ENCODE assay signal across 8 mouse cellular contexts in genomic region chr7:141447110-141447991, GRCm38 (mm10). TPM values are rescaled to one million over a fixed set of nuclear protein-coding genes. Genes with fewer than 3 reads are reported as not detected.
DNase-seq lines count a peak whose midpoint lies in the region; ATAC-seq and TF ChIP-seq lines count a peak whose summit lies in the region.

TSS of gene Rplp2 (plus strand) at chr7:141447370.

- under 1% methylated on average over 63 of the region's 63 CpGs for WGBS in cerebellum, adult 2 months
- WGBS in lung, postnatal 0 days, result under 1% methylated on average over 57 of the region's 63 CpGs

- H3K36me3 ChIP-seq in MEL (ENCODE audit: control insufficient read depth in 1 of 2, insufficient read depth in 2 of 2, low read length in 2 of 2), result peaks cover 15 to 32% of the 10 kb centered on the region in 2 experiments
- no peaks in the 10 kb centered on the region for H3K36me3 ChIP-seq in lung, postnatal 0 days (ENCODE audit: insufficient read depth, low read length)

- peaks cover 40% of the 10 kb centered on the region for H3K79me2 ChIP-seq in MEL (ENCODE audit: control insufficient read depth, insufficient read depth, low read length, poor library complexity)

- H3K4me2 ChIP-seq in lung, postnatal 0 days (replicated peaks; ENCODE audit: low read depth, low read length), result peak within 1 kb of the TSS; percentile 68

- H3K4me3 ChIP-seq in MEL (ENCODE audit: control insufficient read depth in 1 of 2, insufficient read depth in 1 of 2, low read depth in 2 of 2, low read length in 2 of 2), result peak within 1 kb of the TSS; percentile 72 to 87
- H3K4me3 ChIP-seq in cerebellum, adult 2 months (replicated peaks; ENCODE audit: insufficient read depth, low read depth, low read length), result peak within 1 kb of the TSS; percentile 91
- H3K4me3 ChIP-seq in lung, postnatal 0 days (ENCODE audit: low read depth, low read length), result peak within 1 kb of the TSS; percentile 72

- peak; percentile 86 to 92 for ATAC-seq in hematopoietic stem cell, adult 5-6 weeks (replicated peaks in 1 of 2; ENCODE audit: insufficient read depth in 1 of 2, low FRiP score in 2 of 2, low TSS enrichment in 1 of 2, low read depth in 1 of 2, poor library complexity in 2 of 2, severe bottlenecking in 2 of 2)
- peak; percentile 94 for ATAC-seq in lung, postnatal 0 days

- no peak for TF ChIP-seq EP300 in MEL (IDR thresholded peaks at IDR 0.05; ENCODE audit: low read depth in 1 of 2, low read length in 2 of 2)
- peak; percentile 70 for TF ChIP-seq EP300 in lung, postnatal 0 days (IDR thresholded peaks at IDR 0.05)

- TF ChIP-seq POLR2A in MEL (IDR thresholded peaks at IDR 0.05; ENCODE audit: control insufficient read depth in 1 of 2, insufficient read depth in 1 of 2, low read depth in 1 of 2, low read length in 2 of 2, poor library complexity in 1 of 2), result peak; percentile 87 to 93
- peak; percentile 96 for TF ChIP-seq POLR2A in cerebellum, adult 2 months (IDR thresholded peaks at IDR 0.05; ENCODE audit: borderline replicate concordance, insufficient read depth, low read length)

- TF ChIP-seq RAD21 in MEL (IDR thresholded peaks at IDR 0.05; ENCODE audit: low read depth, low read length), result no peak

- TF ChIP-seq CTCF in MEL (IDR thresholded peaks at IDR 0.05 in 2 of 3, conservative IDR thresholded peaks at IDR 0.05 in 1 of 3; ENCODE audit: control insufficient read depth in 1 of 3, insufficient read depth in 1 of 3, low read depth in 2 of 3, low read length in 3 of 3, poor library complexity in 1 of 3, severe bottlenecking in 1 of 3), result 0 out of 6 replicates have a peak, but pooled peaks of 1 of the 3 experiments have one; percentile 7
- TF ChIP-seq CTCF in cerebellum, adult 2 months (IDR thresholded peaks at IDR 0.05; ENCODE audit: borderline replicate concordance, insufficient read depth, low read depth, low read length), result no peak
- peak; percentile 20; the same call in 1 of the 2 replicates for TF ChIP-seq CTCF in lung, postnatal 0 days (IDR thresholded peaks at IDR 0.05)

- no peaks in the 10 kb centered on the region for H3K9me3 ChIP-seq in MEL (replicated peaks; ENCODE audit: insufficient read depth, low read length)
- H3K9me3 ChIP-seq in lung, postnatal 0 days (ENCODE audit: low read length), result no peaks in the 10 kb centered on the region

- peak; percentile 98 for DNase-seq in MEL (ENCODE audit: low read depth, low spot score)
- DNase-seq in cerebellum, adult 2 months, result peak; percentile 94 to 97
- DNase-seq in forelimb bud, embryonic 11.5 days (ENCODE audit: low read depth, low spot score), result peak; percentile 92
- peak; percentile 96 for DNase-seq in layer of hippocampus, adult 9-11 months
- DNase-seq in lung, postnatal 0 days (ENCODE audit: low spot score), result peak; percentile 97
- DNase-seq in ovary, postnatal 14 days (ENCODE audit: low spot score), result peak; percentile 86
- peak; percentile 94 for DNase-seq in thymus, postnatal 14 days

- H3K27ac ChIP-seq in MEL (ENCODE audit: control insufficient read depth, low read depth, low read length), result peak within 1 kb of the TSS; percentile 92
- peak within 1 kb of the TSS; percentile 92 for H3K27ac ChIP-seq in cerebellum, adult 2 months (ENCODE audit: insufficient read depth, low read length)
- H3K27ac ChIP-seq in lung, postnatal 0 days (ENCODE audit: low read length), result peak within 1 kb of the TSS; percentile 79

- H3K27me3 ChIP-seq in MEL (ENCODE audit: control insufficient read depth in 1 of 2, insufficient read depth in 2 of 2, low read length in 2 of 2), result no peaks in the 10 kb centered on the region
- H3K27me3 ChIP-seq in cerebellum, adult 2 months (ENCODE audit: control insufficient read depth, insufficient read depth, low read length), result no peaks in the 10 kb centered on the region
- H3K27me3 ChIP-seq in lung, postnatal 0 days (replicated peaks; ENCODE audit: insufficient read depth, low read length), result no peaks in the 10 kb centered on the region

- H3K4me1 ChIP-seq in MEL (ENCODE audit: control insufficient read depth in 1 of 2, insufficient read depth in 2 of 2, low read length in 2 of 2), result peaks cover 0 to 36% of the 10 kb centered on the region in 2 experiments; a peak in 2 of 4 replicates
- H3K4me1 ChIP-seq in cerebellum, adult 2 months (ENCODE audit: control insufficient read depth, insufficient read depth, low read length), result peaks cover 3% of the 10 kb centered on the region
- peaks cover 8% of the 10 kb centered on the region for H3K4me1 ChIP-seq in lung, postnatal 0 days (ENCODE audit: insufficient read depth, low read depth, low read length)

- peak within 1 kb of the TSS; percentile 92 for H3K9ac ChIP-seq in MEL (ENCODE audit: control insufficient read depth, low read depth, low read length, poor library complexity, severe bottlenecking)
- peak within 1 kb of the TSS; percentile 76 for H3K9ac ChIP-seq in lung, postnatal 0 days (replicated peaks; ENCODE audit: low read depth)

TF ChIP-seq in MEL, 35 proteins besides CTCF, POLR2A, EP300 and RAD21:
- TF ChIP-seq POLR2AphosphoS5 (IDR thresholded peaks at IDR 0.05; ENCODE audit: borderline replicate concordance, low read depth, low read length) (0 out of 2 replicates have a peak, but pooled peaks have one; percentile 17), GATA1 (IDR thresholded peaks at IDR 0.05; ENCODE audit: low read depth, low read length) (no peak), TAL1 (IDR thresholded peaks at IDR 0.05; ENCODE audit: low read length) (no peak), POLR2AphosphoS2 (IDR thresholded peaks at IDR 0.05; ENCODE audit: low read length) (peak; percentile 88), ETS1 (IDR thresholded peaks at IDR 0.05; ENCODE audit: low read depth, low read length) (peak; percentile 39; the same call in 1 of the 2 replicates), NRF1 (IDR thresholded peaks at IDR 0.05; ENCODE audit: insufficient read depth, low read depth, low read length, poor library complexity, severe bottlenecking) (peak; percentile 50; the same call in 1 of the 2 replicates), ELF1 (IDR thresholded peaks at IDR 0.05; ENCODE audit: low read depth, low read length) (peak; percentile 94), ZMIZ1 (IDR thresholded peaks at IDR 0.05; ENCODE audit: low read depth, low read length) (peak; percentile 72), TCF12 (IDR thresholded peaks at IDR 0.05; ENCODE audit: low read depth, low read length) (peak; percentile 65), MAZ (IDR thresholded peaks at IDR 0.05; ENCODE audit: low read depth, low read length) (peak; percentile 21; the same call in 1 of the 2 replicates), MAX (IDR thresholded peaks at IDR 0.05; ENCODE audit: low read length) (peak; percentile 98), USF1 (IDR thresholded peaks at IDR 0.05; ENCODE audit: low read depth, low read length) (peak; percentile 85), CHD1 (IDR thresholded peaks at IDR 0.05; ENCODE audit: low read depth, low read length) (0 out of 2 replicates have a peak, but pooled peaks have one; percentile 63), NELFE (IDR thresholded peaks at IDR 0.05; ENCODE audit: low read depth, low read length) (peak; percentile 84), HCFC1 (IDR thresholded peaks at IDR 0.05; ENCODE audit: low read depth, low read length) (peak; percentile 94), MXI1 (IDR thresholded peaks at IDR 0.05; ENCODE audit: low read depth, low read length) (peak; percentile 99), ZNF384 (IDR thresholded peaks at IDR 0.05; ENCODE audit: low read depth, low read length) (peak; percentile 50), SIN3A (IDR thresholded peaks at IDR 0.05; ENCODE audit: low read length) (peak; percentile 93), KAT2A (conservative IDR thresholded peaks at IDR 0.05; ENCODE audit: low read depth, low read length) (peak; percentile 86), MYB (IDR thresholded peaks at IDR 0.05; ENCODE audit: low read depth, low read length) (no peak), MYC (IDR thresholded peaks at IDR 0.05; ENCODE audit: low read depth, low read length) (peak; percentile 98), ZC3H11A (IDR thresholded peaks at IDR 0.05; ENCODE audit: low read depth, low read length) (no peak), E2F4 (IDR thresholded peaks at IDR 0.05; ENCODE audit: borderline replicate concordance, low read depth, low read length) (no peak), JUND (IDR thresholded peaks at IDR 0.05; ENCODE audit: low read depth, low read length) (no peak), TBP (IDR thresholded peaks at IDR 0.05; ENCODE audit: low read depth, low read length) (peak; percentile 87; the same call in 1 of the 2 replicates)

RNA-seq across cellular contexts. Expression of gene Rplp2, which starts in this region (rescaled TPM):
- 3,188 and 3,690 TPM in 2 replicates for total RNA-seq in MEL (2012; rRNA removed)
- polyA plus RNA-seq in MEL (2012; ENCODE audit: insufficient read depth in 1 of 2, insufficient read length in 2 of 2, low read depth in 1 of 2, low replicate concordance in 2 of 2, missing spikeins in 1 of 2), result 1,000 to 10,000 TPM in 1 of 2 experiments, not detected in 1; 3,503 TPM
- polyA plus RNA-seq in cerebellum, adult 2 months (2012; rRNA removed), result 481 and 571 TPM in 2 replicates
- total RNA-seq in hematopoietic stem cell, adult 5-6 weeks (2017), result 1,528 and 3,641 TPM in 2 replicates
- polyA plus RNA-seq in lung, postnatal 0 days (2015; fragmentation: Nextera tagmentation; extraction: Ambion mirVana), result 878 and 910 TPM in 2 replicates

Comparison
In these comparisons a context has a peak if more than half of its experiments do, and no peak if none do; other contexts are left out.
1. Peak in every context shown above with its lines: DNase-seq, ATAC-seq, H3K4me3 ChIP-seq and H3K27ac ChIP-seq.